Mouse (Mus musculus) megakaryocyte, embryonic 14.5 days (primary cell): ENCODE results near the gene Mfap5.

Source experiments
- FLI1 ChIP-seq: IDR thresholded peaks from 2 replicates; pipeline ENCODE4 v1.6.1; 2012; ENCODE audit warnings: low read length, inconsistent platforms, mixed read lengths
- GATA1 ChIP-seq: IDR thresholded peaks from 3 replicates; pipeline ENCODE4 v1.6.1; 2012; ENCODE audit warnings: mixed read lengths, low read length, inconsistent platforms, borderline replicate concordance

DNA sequence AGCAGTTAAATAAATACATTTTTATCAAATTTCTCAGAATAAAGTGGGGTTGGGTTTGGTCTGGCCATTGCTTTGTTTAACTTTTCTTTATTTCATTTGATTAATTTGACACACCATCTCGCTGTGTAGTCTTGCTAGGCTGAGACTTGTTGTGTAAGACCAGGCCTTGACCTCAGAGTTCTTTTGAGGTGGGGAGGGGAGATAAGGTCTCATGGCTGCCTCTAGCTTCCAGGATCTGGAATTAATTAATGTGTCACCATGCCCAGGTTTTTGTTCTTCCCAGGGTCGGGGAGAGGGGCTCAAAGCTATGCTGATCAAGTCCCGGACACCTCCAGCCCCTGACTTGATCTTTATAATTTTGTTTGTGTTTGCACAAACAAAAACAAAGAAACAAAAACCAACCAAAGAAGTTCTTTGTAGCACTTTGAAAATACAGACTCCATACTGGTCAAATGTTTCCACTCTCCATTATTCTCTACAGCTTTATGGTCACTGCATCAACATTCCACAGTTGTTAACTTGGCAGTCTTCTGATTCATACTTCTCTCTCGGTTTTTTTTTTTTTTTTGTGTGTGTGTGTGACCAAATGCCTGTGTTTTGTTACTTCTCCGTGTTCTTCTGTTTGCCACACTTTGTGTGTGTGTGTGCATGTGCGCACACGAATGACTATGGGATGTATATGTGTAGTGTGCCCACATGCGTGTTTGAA, 26.0 kb downstream of the Mfap5 start:
- TF ChIP-seq GATA1 (no peak), FLI1 (no peak)
